In genomic region chr1:125910211-125910870, GRCm38 (mm10) we compare ENCODE assay signal across 9 mouse cellular contexts. TPM values are rescaled to one million over a fixed set of nuclear protein-coding genes. Genes with fewer than 3 reads are reported as not detected.
A peak's percentile ranks its signal among the peaks of the same experiment; 100 is the strongest.
DNase-seq lines count a peak whose midpoint lies in the region; ATAC-seq lines count a peak whose summit lies in the region.
"Had no signal": no experiment of that assay in that cellular context is flagged by ENCODE, and none has a peak within 500 bp of the region (broad histone marks: within the 10 kb centered on the region; RNA-seq: fewer than 3 reads in every experiment).

No protein-coding gene starts in this region.

- ATAC-seq in limb, embryonic 15.5 days (ENCODE audit: insufficient number of reproducible peaks, low FRiP score, low TSS enrichment, low read depth): peak; percentile 17; the same call in 1 of the 2 replicates
- ATAC-seq in stomach, embryonic 15.5 days (ENCODE audit: insufficient read depth, low FRiP score, low read depth): no peak
- no peak for ATAC-seq in megakaryocyte, adult 5-6 weeks (ENCODE audit: poor library complexity, severe bottlenecking)

- peaks cover 32% of the 10 kb centered on the region for H3K4me1 ChIP-seq in hindbrain, embryonic 10.5 days (replicated peaks)
- H3K4me1 ChIP-seq in limb, embryonic 15.5 days: peaks cover 33% of the 10 kb centered on the region
- H3K4me1 ChIP-seq in stomach, embryonic 15.5 days: peaks cover 23% of the 10 kb centered on the region

- WGBS in hindbrain, embryonic 10.5 days: 15% methylated on average over 14 of the region's 14 CpGs
- WGBS in limb, embryonic 15.5 days: 6% methylated on average over 14 of the region's 14 CpGs
- WGBS in stomach, embryonic 15.5 days: 7% methylated on average over 14 of the region's 14 CpGs

- H3K4me2 ChIP-seq in limb, embryonic 15.5 days: peak overlapping the region; percentile 94
- H3K4me2 ChIP-seq in stomach, embryonic 15.5 days: peak overlapping the region; percentile 96

- H3K9ac ChIP-seq in limb, embryonic 15.5 days: no peak overlapping the region
- H3K9ac ChIP-seq in stomach, embryonic 15.5 days: no peak overlapping the region

- H3K36me3 ChIP-seq in hindbrain, embryonic 10.5 days: no peaks in the 10 kb centered on the region
- H3K36me3 ChIP-seq in limb, embryonic 15.5 days: no peaks in the 10 kb centered on the region
- H3K36me3 ChIP-seq in stomach, embryonic 15.5 days: no peaks in the 10 kb centered on the region

- peak; percentile 82 for DNase-seq in heart, adult 11 months
- DNase-seq in heart, adult 18-20 months: no peak
- DNase-seq in urinary bladder, postnatal 14 days (ENCODE audit: low spot score): peak; percentile 6
- no peak for DNase-seq in urinary bladder, adult 2 months (ENCODE audit: low spot score)
- peak; percentile 66 for DNase-seq in hindbrain, embryonic 10.5 days (ENCODE audit: low spot score)

- H3K27me3 ChIP-seq in hindbrain, embryonic 10.5 days (ENCODE audit: insufficient read depth, poor library complexity, severe bottlenecking): peaks cover 73% of the 10 kb centered on the region
- H3K27me3 ChIP-seq in limb, embryonic 15.5 days: peaks cover 35% of the 10 kb centered on the region
- peaks cover 30% of the 10 kb centered on the region for H3K27me3 ChIP-seq in stomach, embryonic 15.5 days (replicated peaks)
- H3K27me3 ChIP-seq: CH12.LX had no signal

- no peaks in the 10 kb centered on the region for H3K9me3 ChIP-seq in hindbrain, embryonic 10.5 days
- H3K9me3 ChIP-seq in limb, embryonic 15.5 days: no peaks in the 10 kb centered on the region
- H3K9me3 ChIP-seq in stomach, embryonic 15.5 days: no peaks in the 10 kb centered on the region

- H3K27ac ChIP-seq in hindbrain, embryonic 10.5 days: no peak overlapping the region
- H3K27ac ChIP-seq in limb, embryonic 15.5 days: no peak overlapping the region
- H3K27ac ChIP-seq in stomach, embryonic 15.5 days: no peak overlapping the region

- H3K4me3 ChIP-seq in hindbrain, embryonic 10.5 days: peak overlapping the region; percentile 63
- peak overlapping the region; percentile 49 for H3K4me3 ChIP-seq in limb, embryonic 15.5 days
- no peak overlapping the region for H3K4me3 ChIP-seq in stomach, embryonic 15.5 days (replicated peaks)

RNA-seq across cellular contexts. Expression of gene Lypd1, which starts 2.6 kb away (rescaled TPM):
- total RNA-seq in heart, adult 18-20 months (2021): under 1 TPM; 0.46 to 0.47 TPM
- 1.7 and 2.1 TPM in 2 replicates for polyA plus RNA-seq in urinary bladder, adult 2 months (2012; rRNA removed)
- 3.5 and 11.8 TPM in 2 replicates for polyA plus RNA-seq in hindbrain, embryonic 10.5 days (2016; fragmentation: Nextera tagmentation; extraction: Ambion mirVana)
- polyA plus RNA-seq in limb, embryonic 15.5 days (2015; fragmentation: Nextera tagmentation; extraction: Ambion mirVana): 5.8 and 8.5 TPM in 2 replicates
- polyA plus RNA-seq in stomach, embryonic 15.5 days (2015; fragmentation: Nextera tagmentation; extraction: Ambion mirVana): 1.6 and 2.5 TPM in 2 replicates
- total RNA-seq in megakaryocyte, adult 5-6 weeks (2015): not detected in 2 replicates
- not detected in 2 replicates for total RNA-seq in megakaryocyte, adult 5-6 weeks (2017)
- total RNA-seq: CH12.LX had no signal

Comparison
In these comparisons a context has a peak if more than half of its experiments do, and no peak if none do; other contexts are left out.
1. DNase-seq: peak in heart, adult 11 months (single experiment), urinary bladder, postnatal 14 days (single experiment) and hindbrain, embryonic 10.5 days (single experiment); none in heart, adult 18-20 months (0 of 2) and urinary bladder, adult 2 months (single experiment).